Mouse (Mus musculus): Measurements from ENCODE around the gene Xpo4.
"Not testable (repeated sequence)": the region's sequence is repeated elsewhere in the genome, so short reads cannot be mapped to it uniquely, and the experiment has no call there.

Gene Xpo4

GRCm38 (mm10) chr14:57664822-57665627 lies at the start of gene Xpo4:
Xpo4 (minus strand) TSS chr14:57665430.
- peak; percentile 86 for DNase-seq

- DNase-seq = no peak
Observed at GRCm38 (mm10) chr14:57712884-57713283, 47.7 kb upstream of the Xpo4 start.

GRCm38 (mm10) chr14:57711059-57711458 lies 45.8 kb upstream of the Xpo4 start:
- no peak for DNase-seq

GRCm38 (mm10) chr14:57709171-57709570 lies 43.9 kb upstream of the Xpo4 start:
- peak; percentile 81 for DNase-seq

- peak; percentile 69 for DNase-seq
Observed at GRCm38 (mm10) chr14:57708580-57708979, 43.4 kb upstream of the Xpo4 start.

- DNase-seq = peak; percentile 58
Observed at GRCm38 (mm10) chr14:57707100-57707893, 42.1 kb upstream of the Xpo4 start.

GRCm38 (mm10) chr14:57706760-57707099 lies 41.5 kb upstream of the Xpo4 start:
- no peak for DNase-seq

- no peak for DNase-seq
Observed at GRCm38 (mm10) chr14:57705759-57706158, 40.5 kb upstream of the Xpo4 start.

- DNase-seq = no peak
Observed at GRCm38 (mm10) chr14:57705075-57705474, 39.8 kb upstream of the Xpo4 start.

GRCm38 (mm10) chr14:57701915-57702477 lies 36.8 kb upstream of the Xpo4 start:
- no peak for DNase-seq

- no peak for DNase-seq
Observed at GRCm38 (mm10) chr14:57699461-57699970, 34.3 kb upstream of the Xpo4 start.

- DNase-seq = no peak
Observed at GRCm38 (mm10) chr14:57699016-57699415, 33.8 kb upstream of the Xpo4 start.

- no peak for DNase-seq
Observed at GRCm38 (mm10) chr14:57696066-57696465, 30.8 kb upstream of the Xpo4 start.

- DNase-seq = peak; percentile 27
Observed at GRCm38 (mm10) chr14:57695550-57695949, 30.3 kb upstream of the Xpo4 start.

GRCm38 (mm10) chr14:57694246-57694645 lies 29.0 kb upstream of the Xpo4 start:
- no peak for DNase-seq

GRCm38 (mm10) chr14:57692517-57693130 lies 27.4 kb upstream of the Xpo4 start:
- no peak for DNase-seq

GRCm38 (mm10) chr14:57691316-57691715 lies 26.1 kb upstream of the Xpo4 start:
- no peak for DNase-seq

GRCm38 (mm10) chr14:57690681-57691080 lies 25.5 kb upstream of the Xpo4 start:
- DNase-seq = no peak

- DNase-seq = not testable (repeated sequence)
Observed at GRCm38 (mm10) chr14:57688066-57688465, 22.8 kb upstream of the Xpo4 start.

GRCm38 (mm10) chr14:57687441-57687840 lies 22.2 kb upstream of the Xpo4 start:
- DNase-seq = no peak

- DNase-seq = no peak
Observed at GRCm38 (mm10) chr14:57686647-57687046, 21.4 kb upstream of the Xpo4 start.

GRCm38 (mm10) chr14:57684579-57684978 lies 19.3 kb upstream of the Xpo4 start:
- peak; percentile 81 for DNase-seq

- no peak for DNase-seq
Observed at GRCm38 (mm10) chr14:57682751-57683150, 17.5 kb upstream of the Xpo4 start.
